Mouse (Mus musculus) C2C12 (cell line): ENCODE measurements at regions not wholly inside any gene's neighbourhood (a gene's known extent, or its start where the extent isn't known, plus 50 kb on each side); places are given as distances from the start of the nearest gene placed in this dataset.

Source experiments
- CEBPB ChIP-seq: IDR thresholded peaks from one replicate; pipeline ENCODE4 v1.6.1; 2011; ENCODE audit warnings: low read depth, mild to moderate bottlenecking, control low read depth, moderate library complexity
- CTCF ChIP-seq: IDR thresholded peaks from one replicate; pipeline ENCODE4 v1.5.1; 2011; ENCODE audit not compliant: control insufficient read depth, insufficient read depth, insufficient read length
- MYOD1 ChIP-seq: IDR thresholded peaks from one replicate; pipeline ENCODE4 v1.6.1; 2011; ENCODE audit warnings: low read depth; ENCODE audit not compliant: control insufficient read depth, insufficient read length
- MYOG ChIP-seq: IDR thresholded peaks from one replicate; pipeline ENCODE4 v1.6.1; 2011; ENCODE audit not compliant: control insufficient read depth, insufficient read length; ENCODE audit errors: extremely low read depth

DNA sequence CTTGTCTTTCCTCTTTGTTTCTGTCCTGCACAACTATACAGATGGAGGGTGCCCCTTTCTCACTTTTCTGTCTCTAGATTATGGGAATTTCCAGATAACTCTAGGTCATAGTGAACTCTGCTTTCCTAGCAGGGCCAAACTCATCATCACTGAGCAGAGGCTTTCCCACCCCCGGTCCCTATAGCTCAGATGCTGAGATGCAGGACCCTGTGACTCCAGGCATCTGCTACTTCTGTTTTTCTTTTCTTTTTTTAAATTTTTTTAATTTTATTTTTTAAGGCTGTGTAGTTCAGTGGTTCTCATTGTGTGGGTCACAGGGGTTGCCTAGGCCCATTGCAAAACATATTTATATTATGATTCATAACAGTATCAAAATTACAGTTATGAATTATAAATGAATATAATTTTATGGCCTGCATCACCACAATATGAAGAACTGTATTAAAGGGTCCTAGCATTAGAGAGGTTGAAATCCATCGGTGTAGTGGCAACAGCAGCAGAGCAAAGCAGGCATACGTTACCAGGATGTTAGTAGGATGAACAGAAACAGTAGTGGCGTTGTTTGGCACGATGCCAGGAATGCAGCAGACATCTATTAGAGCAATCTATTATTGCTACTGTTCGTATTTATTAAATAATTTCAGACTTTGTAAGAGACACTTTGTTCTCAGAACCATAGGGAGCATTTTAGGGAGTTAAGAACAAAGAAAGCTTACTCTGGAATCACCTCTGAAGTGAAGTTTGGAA is 343.8 kb downstream of the Edem1 start:
- TF ChIP-seq MYOD1 (no peak), CTCF (no peak), MYOG (no peak), CEBPB (no peak)
